ENCODE assay signal across 29 mouse cellular contexts in the genomic region with DNA sequence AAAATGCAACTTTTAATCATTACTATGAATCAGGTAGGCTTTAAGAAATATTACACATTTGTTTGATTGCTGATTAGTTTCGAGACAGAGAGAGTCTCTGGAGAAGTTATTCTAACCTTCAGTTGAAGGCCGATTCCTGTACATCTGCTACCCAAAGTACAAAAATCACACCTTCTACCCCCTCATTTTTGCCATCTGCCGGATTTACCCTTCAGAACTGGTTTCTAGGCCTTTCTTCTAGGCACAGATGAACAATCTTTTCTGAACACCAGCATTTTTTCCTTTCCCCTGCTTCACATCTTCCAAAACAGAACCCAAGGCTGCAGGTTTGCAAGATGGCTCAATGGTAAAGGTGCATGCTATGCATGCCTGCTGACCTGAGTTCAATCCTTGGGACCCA.
DNase-seq lines count a peak whose midpoint lies in the region; ATAC-seq and TF ChIP-seq lines count a peak whose summit lies in the region.
"Had no signal": no experiment of that assay in that cellular context is flagged by ENCODE, and none has a peak within 500 bp of the region (broad histone marks: within the 10 kb centered on the region; RNA-seq: fewer than 3 reads in every experiment).

No protein-coding gene starts in this region.

- no peak overlapping the region for H3K9ac ChIP-seq in hindbrain, embryonic 13.5 days
- H3K9ac ChIP-seq: embryonic facial prominence, embryonic 15.5 days; kidney, embryonic 15.5 days; liver, embryonic 15.5 days; lung, embryonic 15.5 days; midbrain, embryonic 13.5 days had no signal

- H3K27me3 ChIP-seq in hindbrain, embryonic 13.5 days, result no peaks in the 10 kb centered on the region
- H3K27me3 ChIP-seq in forebrain, embryonic 10.5 days (ENCODE audit: poor library complexity, severe bottlenecking), result no peaks in the 10 kb centered on the region
- H3K27me3 ChIP-seq: CH12.LX; embryonic facial prominence, embryonic 15.5 days; kidney, embryonic 15.5 days; liver, embryonic 15.5 days; lung, embryonic 15.5 days; megakaryocyte, embryonic 14.5 days; midbrain, embryonic 13.5 days had no signal

- no peaks in the 10 kb centered on the region for H3K9me3 ChIP-seq in hindbrain, embryonic 13.5 days
- H3K9me3 ChIP-seq in forebrain, embryonic 10.5 days, result no peaks in the 10 kb centered on the region
- H3K9me3 ChIP-seq: embryonic facial prominence, embryonic 15.5 days; G1E; kidney, embryonic 15.5 days; limb, embryonic 10.5 days; liver, embryonic 15.5 days; lung, embryonic 15.5 days; megakaryocyte, embryonic 14.5 days; midbrain, embryonic 13.5 days had no signal

- no peaks in the 10 kb centered on the region for H3K4me1 ChIP-seq in hindbrain, embryonic 13.5 days (replicated peaks)
- H3K4me1 ChIP-seq in forebrain, embryonic 10.5 days, result no peaks in the 10 kb centered on the region
- H3K4me1 ChIP-seq: embryonic facial prominence, embryonic 15.5 days; limb, embryonic 10.5 days; liver, embryonic 15.5 days; lung, embryonic 15.5 days; megakaryocyte, embryonic 14.5 days; midbrain, embryonic 13.5 days had no signal

- H3K4me2 ChIP-seq in hindbrain, embryonic 13.5 days, result no peak overlapping the region
- H3K4me2 ChIP-seq: embryonic facial prominence, embryonic 15.5 days; heart, embryonic 11.5 days; kidney, embryonic 15.5 days; liver, embryonic 15.5 days; lung, embryonic 15.5 days; midbrain, embryonic 13.5 days had no signal

- H3K4me3 ChIP-seq in layer of hippocampus, adult 2 months, result no peak overlapping the region
- H3K4me3 ChIP-seq in hindbrain, embryonic 13.5 days, result no peak overlapping the region
- H3K4me3 ChIP-seq in forebrain, embryonic 10.5 days, result no peak overlapping the region
- H3K4me3 ChIP-seq: embryonic facial prominence, embryonic 15.5 days; gastrocnemius, adult 2 months; kidney, embryonic 15.5 days; limb, embryonic 10.5 days; liver, embryonic 15.5 days; lung, embryonic 15.5 days; megakaryocyte, embryonic 14.5 days; midbrain, embryonic 13.5 days had no signal

- 94% methylated on average over 3 of the region's 3 CpGs for WGBS in hindbrain, embryonic 13.5 days
- 91% methylated on average over 3 of the region's 3 CpGs for WGBS in forebrain, embryonic 10.5 days

- intact Hi-C loops in left cerebral cortex, postnatal 14 days (cut with DNase I), result no loop called here

- ATAC-seq in hindbrain, embryonic 13.5 days (ENCODE audit: low FRiP score), result no peak
- ATAC-seq: forebrain, embryonic 16.5 days; hindbrain, postnatal 0 days; intestine, embryonic 16.5 days; midbrain, embryonic 13.5 days; Patski had no signal

- H3K36me3 ChIP-seq in hindbrain, embryonic 13.5 days, result no peaks in the 10 kb centered on the region
- H3K36me3 ChIP-seq in forebrain, embryonic 10.5 days (replicated peaks), result no peaks in the 10 kb centered on the region
- H3K36me3 ChIP-seq: embryonic facial prominence, embryonic 15.5 days; G1E; kidney, embryonic 15.5 days; limb, embryonic 10.5 days; liver, embryonic 15.5 days; lung, embryonic 15.5 days; midbrain, embryonic 13.5 days had no signal

- peak; percentile 31 to 44 for DNase-seq in layer of hippocampus, adult 2 months (ENCODE audit: low spot score in 2 of 2)
- DNase-seq in layer of hippocampus, postnatal 10 days (ENCODE audit: low spot score in 2 of 2), result no peak
- DNase-seq in right cerebral cortex, adult 2 months (ENCODE audit: low spot score in 2 of 2), result peak; percentile 63 to 74
- no peak for DNase-seq in right cerebral cortex, postnatal 14 days
- peak; percentile 41 to 44 for DNase-seq in left cerebral cortex, postnatal 14 days (ENCODE audit: low spot score in 2 of 2)
- no peak for DNase-seq in forebrain, embryonic 10.5 days (ENCODE audit: extremely low spot score, low spot score)
- DNase-seq: adrenal gland, postnatal 36 days; cerebellum, adult 11 months; cerebellum, adult 9-11 months; gastrocnemius, adult 2 months; kidney, postnatal 36 days; liver; lung, postnatal 36 days had no signal

- no peak overlapping the region for H3K27ac ChIP-seq in layer of hippocampus, adult 2 months
- no peak overlapping the region for H3K27ac ChIP-seq in hindbrain, embryonic 13.5 days
- no peak overlapping the region for H3K27ac ChIP-seq in forebrain, embryonic 10.5 days
- H3K27ac ChIP-seq: embryonic facial prominence, embryonic 15.5 days; gastrocnemius, adult 2 months; hindbrain, postnatal 0 days; kidney, embryonic 15.5 days; limb, embryonic 10.5 days; liver, embryonic 15.5 days; lung, embryonic 15.5 days; midbrain, embryonic 13.5 days; stomach, postnatal 0 days had no signal

- no peak for TF ChIP-seq CTCF in layer of hippocampus, adult 2 months (conservative IDR thresholded peaks at IDR 0.05)

Comparison
In these comparisons a context has a peak if more than half of its experiments do, and no peak if none do; other contexts are left out.
1. DNase-seq: peak in layer of hippocampus, adult 2 months (2 of 2), right cerebral cortex, adult 2 months (2 of 2) and left cerebral cortex, postnatal 14 days (2 of 2); none in layer of hippocampus, postnatal 10 days (0 of 2), right cerebral cortex, postnatal 14 days (single experiment) and forebrain, embryonic 10.5 days (single experiment).